Mouse (Mus musculus): ENCODE measurements around the gene Hivep3. TPM values are rescaled to one million over a fixed set of nuclear protein-coding genes. Genes with fewer than 3 reads are reported as not detected.

Hivep3 gene
- polyA plus RNA-seq, 1 experiment from 2014 or later, result 16.0 TPM

DNA sequence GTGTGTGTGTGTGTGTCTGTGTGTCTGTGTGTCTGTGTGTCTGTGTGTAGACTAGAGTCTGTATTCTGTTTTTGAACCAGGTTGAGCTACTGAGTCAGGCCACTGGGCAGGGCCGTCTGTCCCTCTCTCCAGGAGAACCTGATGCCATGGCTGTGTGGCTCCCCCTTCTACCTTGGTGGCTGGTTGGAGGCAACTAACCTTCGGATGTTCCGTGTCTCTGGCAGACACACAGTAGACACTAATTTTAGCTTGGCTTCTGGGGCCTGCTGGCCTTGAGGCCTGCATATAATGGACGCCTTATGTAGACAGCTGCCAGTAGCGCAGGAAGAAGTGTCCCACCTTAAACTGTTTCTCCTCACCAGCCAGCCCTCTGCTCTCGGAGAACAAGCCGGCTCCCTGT, 267.3 kb downstream of the Hivep3 start:
- Histone ChIP-seq H3K4me2 (ENCODE audit: low read length) (no peak overlapping the region), H3K9me3 (ENCODE audit: control insufficient read depth, low read length) (no peaks in the 10 kb centered on the region), H3K27me3 (replicated peaks; ENCODE audit: control insufficient read depth, insufficient read depth, low read length) (no peaks in the 10 kb centered on the region), H3K4me1 (ENCODE audit: control insufficient read depth, insufficient read depth, low read depth, low read length) (no peaks in the 10 kb centered on the region), H3K9ac (ENCODE audit: low read depth, low read length) (no peak overlapping the region), H3K27ac (ENCODE audit: low read depth, low read length) (no peak overlapping the region), H3K4me3 (ENCODE audit: low read length) (no peak overlapping the region), H3K36me3 (ENCODE audit: control insufficient read depth, insufficient read depth, low read length) (no peaks in the 10 kb centered on the region)
- no peak for ATAC-seq
- WGBS, result 79% methylated on average over 7 of the region's 7 CpGs

DNA sequence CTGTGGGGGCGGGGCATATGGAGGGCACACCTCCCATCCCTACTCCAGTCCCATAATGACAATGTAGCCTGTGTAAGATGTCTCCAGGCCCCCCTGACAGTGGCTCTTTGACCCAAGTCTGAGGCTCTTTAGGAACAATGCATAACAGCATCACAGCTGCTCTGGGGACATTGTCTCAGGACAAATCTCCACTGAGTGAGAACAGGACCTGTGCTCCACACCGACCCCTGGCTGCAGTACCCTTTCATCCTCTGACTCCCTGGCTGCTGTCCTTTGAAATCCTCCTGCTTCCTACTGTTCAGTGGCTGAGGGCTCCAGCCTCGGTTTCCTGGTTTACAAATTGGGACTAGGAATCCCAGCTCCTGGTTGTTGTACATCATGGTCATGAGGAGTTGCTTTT, 269.4 kb downstream of the Hivep3 start:
- 50% methylated on average over 3 of the region's 3 CpGs for WGBS
- H3K27ac ChIP-seq (ENCODE audit: low read depth, low read length), result no peak overlapping the region
- no peaks in the 10 kb centered on the region for H3K9me3 ChIP-seq (ENCODE audit: control insufficient read depth, low read length)
- H3K4me3 ChIP-seq (ENCODE audit: low read length), result no peak overlapping the region
- no peak overlapping the region for H3K9ac ChIP-seq (ENCODE audit: low read depth, low read length)
- no peaks in the 10 kb centered on the region for H3K27me3 ChIP-seq (replicated peaks; ENCODE audit: control insufficient read depth, insufficient read depth, low read length)
- H3K4me2 ChIP-seq (ENCODE audit: low read length), result no peak overlapping the region
- no peaks in the 10 kb centered on the region for H3K4me1 ChIP-seq (ENCODE audit: control insufficient read depth, insufficient read depth, low read depth, low read length)
- no peak for ATAC-seq
- no peaks in the 10 kb centered on the region for H3K36me3 ChIP-seq (ENCODE audit: control insufficient read depth, insufficient read depth, low read length)

DNA sequence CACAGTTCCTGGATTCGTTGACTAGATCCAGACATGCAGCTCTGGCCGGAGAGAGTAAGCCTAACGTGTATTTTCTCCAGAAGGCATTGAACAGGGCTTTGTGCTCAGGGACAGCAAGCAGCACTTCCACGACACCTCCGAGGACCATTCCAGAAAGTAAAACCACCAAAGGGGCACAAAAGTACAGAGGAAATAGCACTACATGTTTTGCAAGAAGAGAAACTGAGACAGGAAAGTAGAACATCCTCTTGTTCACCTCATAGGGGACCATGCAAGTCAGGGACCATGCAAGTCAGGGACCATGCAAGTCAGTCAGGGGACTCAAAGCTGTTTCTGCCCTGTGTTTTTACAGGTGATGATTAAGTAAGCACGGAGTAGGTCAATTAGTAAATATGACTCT, 272.5 kb downstream of the Hivep3 start:
- WGBS, result 79% methylated on average over 6 of the region's 6 CpGs
- H3K36me3 ChIP-seq (ENCODE audit: control insufficient read depth, insufficient read depth, low read length), result no peaks in the 10 kb centered on the region
- no peak overlapping the region for H3K9ac ChIP-seq (ENCODE audit: low read depth, low read length)
- no peak overlapping the region for H3K4me3 ChIP-seq (ENCODE audit: low read length)
- no peak overlapping the region for H3K27ac ChIP-seq (ENCODE audit: low read depth, low read length)
- ATAC-seq, result no peak
- H3K4me2 ChIP-seq (ENCODE audit: low read length), result no peak overlapping the region
- no peaks in the 10 kb centered on the region for H3K9me3 ChIP-seq (ENCODE audit: control insufficient read depth, low read length)
- no peaks in the 10 kb centered on the region for H3K27me3 ChIP-seq (replicated peaks; ENCODE audit: control insufficient read depth, insufficient read depth, low read length)
- H3K4me1 ChIP-seq (ENCODE audit: control insufficient read depth, insufficient read depth, low read depth, low read length), result no peaks in the 10 kb centered on the region

DNA sequence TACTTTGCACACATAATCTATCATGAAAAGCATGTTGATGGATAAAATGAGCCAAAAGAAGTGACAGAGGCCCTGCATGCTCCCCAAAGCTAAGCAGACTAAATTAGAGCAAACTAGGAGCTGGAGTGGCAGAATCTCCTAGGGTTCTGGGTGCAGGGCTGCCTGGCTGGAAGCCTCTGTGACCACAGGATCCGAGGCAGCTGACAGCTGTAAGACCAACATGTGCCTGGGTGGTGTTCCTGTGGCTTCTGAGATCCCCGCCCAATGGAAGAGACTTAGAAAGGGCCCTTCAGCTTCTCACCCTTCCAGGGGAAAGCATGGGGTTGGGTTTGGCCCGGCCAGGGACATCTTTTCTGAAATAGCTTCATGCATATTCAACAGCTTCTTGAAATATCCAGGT, 274.3 kb downstream of the Hivep3 start:
- Histone ChIP-seq H3K4me2 (ENCODE audit: low read length) (no peak overlapping the region), H3K9ac (ENCODE audit: low read depth, low read length) (no peak overlapping the region), H3K4me3 (ENCODE audit: low read length) (no peak overlapping the region), H3K9me3 (ENCODE audit: control insufficient read depth, low read length) (no peaks in the 10 kb centered on the region), H3K4me1 (ENCODE audit: control insufficient read depth, insufficient read depth, low read depth, low read length) (no peaks in the 10 kb centered on the region), H3K36me3 (ENCODE audit: control insufficient read depth, insufficient read depth, low read length) (no peaks in the 10 kb centered on the region), H3K27me3 (replicated peaks; ENCODE audit: control insufficient read depth, insufficient read depth, low read length) (no peaks in the 10 kb centered on the region), H3K27ac (ENCODE audit: low read depth, low read length) (no peak overlapping the region)
- WGBS, result 79% methylated on average over 3 of the region's 3 CpGs
- no peak for ATAC-seq

DNA sequence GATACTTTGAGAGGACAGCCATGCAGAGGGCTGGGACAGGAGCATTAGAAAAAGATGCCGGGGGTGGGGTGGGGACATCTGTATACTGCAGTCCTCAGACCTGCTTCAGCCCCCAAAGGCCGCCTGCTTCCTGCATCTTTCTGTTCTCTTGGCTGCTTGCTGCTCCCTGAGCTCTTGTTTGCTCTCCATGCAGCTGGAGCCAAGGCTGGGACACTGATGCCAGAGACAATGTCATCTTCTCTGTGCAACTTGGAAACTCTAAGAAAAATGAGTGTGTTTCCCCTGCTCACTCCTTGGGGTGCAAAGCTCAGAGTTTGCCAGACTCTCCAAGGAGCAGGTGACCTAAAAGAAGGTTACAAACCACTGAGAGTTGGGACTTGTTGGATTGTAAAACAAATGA, 275.6 kb downstream of the Hivep3 start:
- Histone ChIP-seq H3K9ac (ENCODE audit: low read depth, low read length) (no peak overlapping the region), H3K9me3 (ENCODE audit: control insufficient read depth, low read length) (no peaks in the 10 kb centered on the region), H3K4me2 (ENCODE audit: low read length) (no peak overlapping the region), H3K4me1 (ENCODE audit: control insufficient read depth, insufficient read depth, low read depth, low read length) (no peaks in the 10 kb centered on the region), H3K27me3 (replicated peaks; ENCODE audit: control insufficient read depth, insufficient read depth, low read length) (no peaks in the 10 kb centered on the region), H3K27ac (ENCODE audit: low read depth, low read length) (no peak overlapping the region), H3K4me3 (ENCODE audit: low read length) (no peak overlapping the region), H3K36me3 (ENCODE audit: control insufficient read depth, insufficient read depth, low read length) (no peaks in the 10 kb centered on the region)
- WGBS, result 94% methylated on average over 2 of the region's 2 CpGs
- ATAC-seq, result no peak

DNA sequence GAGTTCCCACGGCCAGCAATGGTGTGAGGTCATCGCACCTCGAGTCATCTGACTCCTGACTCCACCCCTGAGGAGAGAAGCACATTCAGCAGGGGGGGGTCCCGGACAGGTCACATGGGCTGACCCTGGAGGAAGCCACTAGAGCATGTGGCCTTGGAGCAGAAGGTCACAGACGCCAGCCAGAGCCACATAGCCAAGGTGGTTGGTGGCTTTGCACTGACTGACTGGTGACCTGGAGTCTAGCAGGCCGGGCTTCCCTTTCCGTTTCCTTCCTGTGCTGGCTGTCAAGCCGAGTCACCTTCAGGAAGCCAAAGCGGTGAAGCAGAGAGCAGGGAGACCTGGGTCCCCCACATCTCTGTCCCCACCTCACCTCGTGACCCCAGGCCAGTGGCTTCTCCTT, 278.2 kb downstream of the Hivep3 start:
- no peaks in the 10 kb centered on the region for H3K27me3 ChIP-seq (replicated peaks; ENCODE audit: control insufficient read depth, insufficient read depth, low read length)
- H3K9ac ChIP-seq (ENCODE audit: low read depth, low read length), result no peak overlapping the region
- no peaks in the 10 kb centered on the region for H3K9me3 ChIP-seq (ENCODE audit: control insufficient read depth, low read length)
- H3K4me1 ChIP-seq (ENCODE audit: control insufficient read depth, insufficient read depth, low read depth, low read length), result no peaks in the 10 kb centered on the region
- no peak overlapping the region for H3K4me3 ChIP-seq (ENCODE audit: low read length)
- ATAC-seq, result no peak
- 76% methylated on average over 10 of the region's 10 CpGs for WGBS
- no peak overlapping the region for H3K27ac ChIP-seq (ENCODE audit: low read depth, low read length)
- no peak overlapping the region for H3K4me2 ChIP-seq (ENCODE audit: low read length)
- no peaks in the 10 kb centered on the region for H3K36me3 ChIP-seq (ENCODE audit: control insufficient read depth, insufficient read depth, low read length)

DNA sequence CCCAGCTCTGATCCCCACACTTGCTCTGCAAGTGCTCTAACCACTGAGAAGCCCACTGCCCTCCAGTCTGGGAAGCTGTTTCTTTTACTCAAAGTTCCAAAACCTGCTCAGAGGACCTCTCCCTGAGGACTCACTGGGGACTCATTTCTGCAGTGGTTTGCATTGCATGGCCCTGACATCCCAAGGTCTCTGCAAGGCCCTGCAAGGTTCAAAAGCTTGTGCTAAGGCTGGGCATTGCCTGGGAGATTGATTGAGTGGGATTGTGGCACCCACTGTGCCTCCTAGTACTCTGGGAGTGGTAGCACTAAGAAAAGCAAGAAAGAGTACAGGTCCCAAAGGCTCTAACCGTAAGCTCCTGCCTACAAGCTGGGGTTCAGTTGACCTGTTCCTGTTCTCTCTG, 279.3 kb downstream of the Hivep3 start:
- ATAC-seq, result no peak
- Histone ChIP-seq H3K4me3 (ENCODE audit: low read length) (no peak overlapping the region), H3K9me3 (ENCODE audit: control insufficient read depth, low read length) (no peaks in the 10 kb centered on the region), H3K4me1 (ENCODE audit: control insufficient read depth, insufficient read depth, low read depth, low read length) (no peaks in the 10 kb centered on the region), H3K27ac (ENCODE audit: low read depth, low read length) (no peak overlapping the region), H3K36me3 (ENCODE audit: control insufficient read depth, insufficient read depth, low read length) (no peaks in the 10 kb centered on the region), H3K27me3 (replicated peaks; ENCODE audit: control insufficient read depth, insufficient read depth, low read length) (no peaks in the 10 kb centered on the region), H3K4me2 (ENCODE audit: low read length) (no peak overlapping the region), H3K9ac (ENCODE audit: low read depth, low read length) (no peak overlapping the region)
- 73% methylated on average over 1 of the region's 1 CpGs for WGBS

DNA sequence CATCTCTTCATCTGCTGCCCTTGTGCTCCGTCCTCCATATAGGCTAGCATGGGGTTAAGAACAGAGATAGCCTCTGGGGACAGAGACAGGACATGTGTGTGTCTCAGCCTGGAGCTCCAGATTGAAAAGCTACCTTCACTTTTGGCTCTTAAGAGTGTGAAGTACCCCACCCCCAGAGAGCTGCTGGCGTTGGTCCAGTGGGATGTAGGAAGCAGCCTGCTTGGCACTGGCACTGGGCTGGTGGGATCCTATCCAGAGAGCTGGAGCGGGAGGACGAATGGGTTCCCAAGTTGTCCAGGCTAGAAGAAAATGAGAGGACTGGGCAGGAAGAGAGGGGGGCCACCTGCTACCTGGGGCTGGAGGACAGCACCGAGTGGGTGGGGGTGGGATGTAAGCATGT, 284.8 kb downstream of the Hivep3 start:
- 65% methylated on average over 5 of the region's 5 CpGs for WGBS
- no peaks in the 10 kb centered on the region for H3K4me1 ChIP-seq (ENCODE audit: control insufficient read depth, insufficient read depth, low read depth, low read length)

DNA sequence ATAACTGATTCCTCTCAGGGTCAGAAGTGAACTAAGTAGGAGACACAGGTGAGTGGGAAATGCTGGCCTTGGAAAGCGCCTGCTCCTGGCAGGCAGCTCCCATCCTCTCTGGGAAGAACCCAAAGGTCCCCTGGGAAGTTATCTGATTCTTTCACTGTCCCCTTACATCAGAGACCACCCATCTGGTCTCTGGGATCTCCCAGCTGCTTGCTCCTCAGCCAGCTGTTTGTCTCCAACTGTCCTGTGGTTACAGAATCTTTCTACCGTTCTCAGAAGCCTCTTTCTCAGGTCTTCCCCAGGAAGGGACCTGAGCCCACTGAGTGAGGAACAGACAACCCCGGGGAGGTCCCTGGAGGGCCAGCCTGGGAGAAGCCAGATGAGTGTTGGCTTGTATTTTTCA, 288.8 kb downstream of the Hivep3 start:
- Histone ChIP-seq H3K4me1 (ENCODE audit: control insufficient read depth, insufficient read depth, low read depth, low read length) (peaks cover 5% of the 10 kb centered on the region), H3K27ac (ENCODE audit: low read depth, low read length) (no peak overlapping the region), H3K4me2 (ENCODE audit: low read length) (no peak overlapping the region), H3K9me3 (ENCODE audit: control insufficient read depth, low read length) (no peaks in the 10 kb centered on the region), H3K4me3 (ENCODE audit: low read length) (no peak overlapping the region), H3K9ac (ENCODE audit: low read depth, low read length) (no peak overlapping the region), H3K36me3 (ENCODE audit: control insufficient read depth, insufficient read depth, low read length) (no peaks in the 10 kb centered on the region), H3K27me3 (replicated peaks; ENCODE audit: control insufficient read depth, insufficient read depth, low read length) (no peaks in the 10 kb centered on the region)
- WGBS, result 73% methylated on average over 3 of the region's 3 CpGs
- ATAC-seq, result no peak

More for the DNA sequence above, 284.8 kb downstream of the Hivep3 start:
- no peak overlapping the region for H3K4me3 ChIP-seq (ENCODE audit: low read length)
- no peaks in the 10 kb centered on the region for H3K36me3 ChIP-seq (ENCODE audit: control insufficient read depth, insufficient read depth, low read length)
- H3K4me2 ChIP-seq (ENCODE audit: low read length), result no peak overlapping the region
- no peaks in the 10 kb centered on the region for H3K27me3 ChIP-seq (replicated peaks; ENCODE audit: control insufficient read depth, insufficient read depth, low read length)
- H3K9me3 ChIP-seq (ENCODE audit: control insufficient read depth, low read length), result no peaks in the 10 kb centered on the region
- H3K9ac ChIP-seq (ENCODE audit: low read depth, low read length), result no peak overlapping the region
- peak; percentile 42; the same call in 1 of the 2 replicates for ATAC-seq
- H3K27ac ChIP-seq (ENCODE audit: low read depth, low read length), result no peak overlapping the region

DNA sequence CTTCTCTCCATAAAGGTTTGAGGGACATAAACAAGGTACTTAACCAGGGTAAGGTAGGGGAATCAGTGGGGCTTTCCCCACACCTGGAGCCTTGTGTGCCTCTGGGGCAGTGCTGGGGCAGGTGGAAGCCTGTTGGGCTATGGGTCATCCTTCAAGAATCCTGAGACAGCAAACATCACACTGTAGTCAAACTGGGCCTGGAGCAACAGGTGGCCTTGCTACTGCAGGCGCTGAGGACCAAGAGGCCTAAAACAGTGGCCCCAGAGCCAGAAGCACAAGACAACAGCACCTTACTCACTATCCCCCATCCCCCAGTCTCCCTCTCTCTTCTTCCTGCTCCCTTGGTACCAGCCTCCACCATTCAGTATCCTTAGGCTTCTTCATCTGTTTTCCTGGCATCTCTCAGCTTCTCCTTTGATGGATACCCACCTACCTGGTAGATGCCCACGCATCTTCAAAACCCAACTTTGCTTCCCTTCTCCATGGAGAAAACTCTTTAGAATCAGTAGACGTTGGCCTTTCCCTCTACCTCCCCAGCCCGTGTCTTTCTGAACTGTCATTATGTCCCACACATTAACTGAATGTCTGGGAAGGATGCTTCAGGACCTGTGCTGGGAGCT, 289.7 kb downstream of the Hivep3 start:
- Histone ChIP-seq H3K4me1 (ENCODE audit: control insufficient read depth, insufficient read depth, low read depth, low read length) (peaks cover 5% of the 10 kb centered on the region), H3K27ac (ENCODE audit: low read depth, low read length) (no peak overlapping the region), H3K27me3 (replicated peaks; ENCODE audit: control insufficient read depth, insufficient read depth, low read length) (no peaks in the 10 kb centered on the region), H3K36me3 (ENCODE audit: control insufficient read depth, insufficient read depth, low read length) (no peaks in the 10 kb centered on the region), H3K4me2 (ENCODE audit: low read length) (no peak overlapping the region), H3K4me3 (ENCODE audit: low read length) (no peak overlapping the region), H3K9ac (ENCODE audit: low read depth, low read length) (no peak overlapping the region), H3K9me3 (ENCODE audit: control insufficient read depth, low read length) (no peaks in the 10 kb centered on the region)
- ATAC-seq, result no peak
- 92% methylated on average over 4 of the region's 4 CpGs for WGBS
